Mouse (Mus musculus): ENCODE measurements around the gene Mettl1. TPM values are rescaled to one million over a fixed set of nuclear protein-coding genes. Genes with fewer than 3 reads are reported as not detected.
"Not testable (repeated sequence)": the region's sequence is repeated elsewhere in the genome, so short reads cannot be mapped to it uniquely, and the experiment has no call there.

Gene Mettl1
- polyA plus RNA-seq, 1 experiment from 2014 or later: 15.7 TPM

GRCm38 (mm10) chr10:127059968-127060916 is 19.0 kb downstream of the Mettl1 start, which contains the start of gene March9:
March9 (minus strand) TSS chr10:127060184.
- Histone ChIP-seq H3K9me3 (replicated peaks) (no peaks in the 10 kb centered on the region), H3K36me3 (replicated peaks) (peaks cover 6% of the 10 kb centered on the region), H3K27ac (replicated peaks) (no peak within 1 kb of the TSS), H3K27me3 (peaks cover 74% of the 10 kb centered on the region), H3K9ac (peak within 1 kb of the TSS; percentile 27; the same call in 1 of the 2 replicates), H3K4me3 (replicated peaks) (peak within 1 kb of the TSS; percentile 61), H3K4me2 (peak within 1 kb of the TSS; percentile 89), H3K4me1 (replicated peaks) (peaks cover 50% of the 10 kb centered on the region)
- WGBS (ENCODE audit: insufficient replicate concordance): 2% methylated on average over 57 of the region's 72 CpGs
- ATAC-seq (ENCODE audit: insufficient read depth): no peak

- H3K9me3 ChIP-seq (replicated peaks): no peaks in the 10 kb centered on the region
- no peak overlapping the region for H3K4me3 ChIP-seq (replicated peaks)
- 51% methylated on average over 5 of the region's 5 CpGs for WGBS (ENCODE audit: insufficient replicate concordance)
- peaks cover 66% of the 10 kb centered on the region for H3K27me3 ChIP-seq
- H3K9ac ChIP-seq: no peak overlapping the region
- peaks cover 14% of the 10 kb centered on the region for H3K36me3 ChIP-seq (replicated peaks)
- no peak for ATAC-seq (ENCODE audit: insufficient read depth)
- no peak overlapping the region for H3K27ac ChIP-seq (replicated peaks)
- no peak overlapping the region for H3K4me2 ChIP-seq
- H3K4me1 ChIP-seq (replicated peaks): peaks cover 59% of the 10 kb centered on the region
Observed at GRCm38 (mm10) chr10:127061085-127061484, 19.9 kb downstream of the Mettl1 start.

GRCm38 (mm10) chr10:127061513-127061912 is 20.3 kb downstream of the Mettl1 start:
- H3K9ac ChIP-seq: no peak overlapping the region
- peaks cover 62% of the 10 kb centered on the region for H3K4me1 ChIP-seq (replicated peaks)
- WGBS (ENCODE audit: insufficient replicate concordance): 54% methylated on average over 2 of the region's 2 CpGs
- no peak for ATAC-seq (ENCODE audit: insufficient read depth)
- H3K4me3 ChIP-seq (replicated peaks): no peak overlapping the region
- no peaks in the 10 kb centered on the region for H3K9me3 ChIP-seq (replicated peaks)
- no peak overlapping the region for H3K4me2 ChIP-seq
- peaks cover 18% of the 10 kb centered on the region for H3K36me3 ChIP-seq (replicated peaks)
- no peak overlapping the region for H3K27ac ChIP-seq (replicated peaks)
- H3K27me3 ChIP-seq: peaks cover 61% of the 10 kb centered on the region

GRCm38 (mm10) chr10:127062101-127062500 is 20.9 kb downstream of the Mettl1 start:
- peaks cover 68% of the 10 kb centered on the region for H3K4me1 ChIP-seq (replicated peaks)
- H3K9ac ChIP-seq; H3K27ac ChIP-seq (replicated peaks); H3K9me3 ChIP-seq (replicated peaks); H3K4me2 ChIP-seq; ATAC-seq (ENCODE audit: insufficient read depth); H3K4me3 ChIP-seq (replicated peaks): not testable (repeated sequence)
- peaks cover 57% of the 10 kb centered on the region for H3K27me3 ChIP-seq
- WGBS (ENCODE audit: insufficient replicate concordance): 64% methylated on average over 4 of the region's 4 CpGs
- H3K36me3 ChIP-seq (replicated peaks): peaks cover 24% of the 10 kb centered on the region

- Histone ChIP-seq H3K27ac (replicated peaks) (no peak overlapping the region), H3K9ac (no peak overlapping the region), H3K4me1 (replicated peaks) (peaks cover 70% of the 10 kb centered on the region), H3K4me2 (peak overlapping the region; percentile 94), H3K9me3 (replicated peaks) (no peaks in the 10 kb centered on the region), H3K36me3 (replicated peaks) (peaks cover 28% of the 10 kb centered on the region), H3K27me3 (peaks cover 53% of the 10 kb centered on the region), H3K4me3 (replicated peaks) (peak overlapping the region; percentile 71; the same call in 1 of the 2 replicates)
- 64% methylated on average over 5 of the region's 5 CpGs for WGBS (ENCODE audit: insufficient replicate concordance)
- ATAC-seq (ENCODE audit: insufficient read depth): no peak
Observed at GRCm38 (mm10) chr10:127062503-127062902, 21.3 kb downstream of the Mettl1 start.

GRCm38 (mm10) chr10:127063239-127063872 is 22.1 kb downstream of the Mettl1 start, which contains the start of gene Cdk4:
Cdk4 (plus strand) TSS chr10:127063534.
- Histone ChIP-seq H3K4me1 (replicated peaks) (peaks cover 79% of the 10 kb centered on the region), H3K27me3 (peaks cover 44% of the 10 kb centered on the region), H3K9ac (peak within 1 kb of the TSS; percentile 73), H3K4me2 (peak within 1 kb of the TSS; percentile 94), H3K36me3 (replicated peaks) (peaks cover 37% of the 10 kb centered on the region), H3K27ac (replicated peaks) (peak within 1 kb of the TSS; percentile 73), H3K4me3 (replicated peaks) (peak within 1 kb of the TSS; percentile 71), H3K9me3 (replicated peaks) (no peaks in the 10 kb centered on the region)
- ATAC-seq (ENCODE audit: insufficient read depth): peak; percentile 86
- WGBS (ENCODE audit: insufficient replicate concordance): under 1% methylated on average over 46 of the region's 46 CpGs

GRCm38 (mm10) chr10:127063913-127064870 is 23.0 kb downstream of the Mettl1 start:
- peak overlapping the region; percentile 71 for H3K4me3 ChIP-seq (replicated peaks)
- peak overlapping the region; percentile 73 for H3K27ac ChIP-seq (replicated peaks)
- peak overlapping the region; percentile 94 for H3K4me2 ChIP-seq
- peaks cover 36% of the 10 kb centered on the region for H3K27me3 ChIP-seq
- 12% methylated on average over 37 of the region's 37 CpGs for WGBS (ENCODE audit: insufficient replicate concordance)
- H3K9ac ChIP-seq: peak overlapping the region; percentile 73
- ATAC-seq (ENCODE audit: insufficient read depth): no peak
- no peaks in the 10 kb centered on the region for H3K9me3 ChIP-seq (replicated peaks)
- peaks cover 37% of the 10 kb centered on the region for H3K36me3 ChIP-seq (replicated peaks)
- H3K4me1 ChIP-seq (replicated peaks): peaks cover 80% of the 10 kb centered on the region

GRCm38 (mm10) chr10:127065981-127066380 is 24.8 kb downstream of the Mettl1 start:
- 49% methylated on average over 9 of the region's 9 CpGs for WGBS (ENCODE audit: insufficient replicate concordance)
- no peak for ATAC-seq (ENCODE audit: insufficient read depth)
- H3K27ac ChIP-seq (replicated peaks): 0 out of 2 replicates have a peak overlapping the region, but pooled peaks have one; percentile 25
- H3K9me3 ChIP-seq (replicated peaks): no peaks in the 10 kb centered on the region
- H3K4me1 ChIP-seq (replicated peaks): peaks cover 80% of the 10 kb centered on the region
- H3K36me3 ChIP-seq (replicated peaks): peaks cover 37% of the 10 kb centered on the region
- H3K4me3 ChIP-seq (replicated peaks): no peak overlapping the region
- H3K4me2 ChIP-seq: peak overlapping the region; percentile 11; the same call in 1 of the 2 replicates
- H3K9ac ChIP-seq: no peak overlapping the region
- peaks cover 18% of the 10 kb centered on the region for H3K27me3 ChIP-seq

GRCm38 (mm10) chr10:127066519-127067018 is 25.4 kb downstream of the Mettl1 start:
- Histone ChIP-seq H3K27ac (replicated peaks) (0 out of 2 replicates have a peak overlapping the region, but pooled peaks have one; percentile 0), H3K4me3 (replicated peaks) (no peak overlapping the region), H3K9ac (no peak overlapping the region), H3K4me2 (peak overlapping the region; percentile 17; the same call in 1 of the 2 replicates), H3K9me3 (replicated peaks) (no peaks in the 10 kb centered on the region), H3K27me3 (peaks cover 12% of the 10 kb centered on the region), H3K36me3 (replicated peaks) (peaks cover 37% of the 10 kb centered on the region), H3K4me1 (replicated peaks) (peaks cover 86% of the 10 kb centered on the region)
- ATAC-seq (ENCODE audit: insufficient read depth): no peak
- WGBS (ENCODE audit: insufficient replicate concordance): 81% methylated on average over 14 of the region's 14 CpGs
